Comparison of ENCODE assay signal across 8 mouse cellular contexts in the genomic region with DNA sequence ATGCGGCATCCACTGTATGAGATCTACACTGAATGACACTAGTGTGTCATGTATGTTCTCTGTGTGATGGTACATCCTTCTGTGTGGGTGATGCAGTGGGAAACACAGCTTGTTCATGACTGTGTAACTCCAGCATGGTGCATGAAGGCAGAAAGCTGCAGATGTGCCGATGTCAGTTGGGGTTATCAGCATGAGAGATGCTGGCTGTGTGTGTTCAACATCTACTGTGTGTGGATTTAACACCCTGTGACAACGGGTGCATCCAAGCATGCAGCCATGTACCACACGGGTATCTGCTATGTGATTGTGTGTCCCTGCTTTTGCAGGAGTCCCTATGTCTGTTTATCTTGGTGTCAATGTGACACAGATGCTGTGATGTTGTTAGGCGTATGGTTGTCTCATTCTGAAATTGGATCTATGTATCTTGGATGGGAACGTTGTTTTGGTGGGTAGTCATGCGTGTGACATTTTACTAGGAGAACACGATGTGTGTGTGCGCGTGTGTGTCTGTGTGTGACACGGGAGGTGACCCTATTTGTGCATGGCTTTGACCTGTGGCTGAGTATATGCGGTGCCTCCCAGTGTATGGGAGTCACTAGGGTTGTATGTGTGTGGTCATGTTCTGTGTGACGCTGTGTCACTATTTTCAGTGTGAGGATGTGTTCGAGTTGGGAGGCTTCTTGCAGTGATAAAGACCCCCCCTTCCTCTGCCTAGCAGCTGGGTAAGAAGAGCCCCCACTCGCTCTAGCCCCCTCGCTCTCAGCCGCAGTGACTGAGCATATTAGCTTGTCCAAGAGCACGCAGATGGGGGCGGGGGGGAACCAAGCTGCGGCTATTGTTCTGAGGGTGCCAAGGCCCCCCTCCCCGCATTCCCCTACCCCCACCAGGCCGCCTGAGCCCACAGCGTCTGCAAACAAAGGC. TPM values are rescaled to one million over a fixed set of nuclear protein-coding genes. Genes with fewer than 3 reads are reported as not detected.
A peak's percentile ranks its signal among the peaks of the same experiment; 100 is the strongest.
DNase-seq lines count a peak whose midpoint lies in the region; ATAC-seq lines count a peak whose summit lies in the region.

No protein-coding gene starts in this region.

- peak overlapping the region; percentile 74 for H3K4me2 ChIP-seq in heart, embryonic 14.5 days (ENCODE audit: low read length)
- H3K4me2 ChIP-seq in hindbrain, embryonic 12.5 days (replicated peaks), result peak overlapping the region; percentile 65
- H3K4me2 ChIP-seq in midbrain, embryonic 12.5 days (replicated peaks), result peak overlapping the region; percentile 87

- no peak for ATAC-seq in heart, embryonic 14.5 days (ENCODE audit: insufficient number of reproducible peaks, insufficient read depth, low FRiP score, low read depth)
- ATAC-seq in hindbrain, embryonic 12.5 days (ENCODE audit: low FRiP score), result peak; percentile 53
- peak; percentile 35; the same call in 1 of the 2 replicates for ATAC-seq in midbrain, embryonic 12.5 days (ENCODE audit: low FRiP score, low read depth)

- H3K4me1 ChIP-seq in heart, embryonic 14.5 days (ENCODE audit: control insufficient read depth in 2 of 2, insufficient read depth in 2 of 2, low read length in 2 of 2), result peaks cover 4 to 10% of the 10 kb centered on the region in 2 experiments; a peak in 3 of 4 replicates
- peaks cover 31% of the 10 kb centered on the region for H3K4me1 ChIP-seq in hindbrain, embryonic 12.5 days
- peaks cover 38% of the 10 kb centered on the region for H3K4me1 ChIP-seq in midbrain, embryonic 12.5 days

- no peak overlapping the region for H3K27ac ChIP-seq in heart, embryonic 14.5 days (replicated peaks in 1 of 2; ENCODE audit: control insufficient read depth in 1 of 2, insufficient read depth in 1 of 2, low read depth in 2 of 2, low read length in 2 of 2)
- peak overlapping the region; percentile 96 for H3K27ac ChIP-seq in hindbrain, embryonic 12.5 days
- peak overlapping the region; percentile 90 for H3K27ac ChIP-seq in midbrain, embryonic 12.5 days (replicated peaks)

- peaks cover 76% of the 10 kb centered on the region for H3K27me3 ChIP-seq in heart, embryonic 14.5 days (ENCODE audit: control insufficient read depth, insufficient read depth, low read length)
- peaks cover 67% of the 10 kb centered on the region for H3K27me3 ChIP-seq in hindbrain, embryonic 12.5 days
- H3K27me3 ChIP-seq in midbrain, embryonic 12.5 days, result peaks cover 59% of the 10 kb centered on the region

- H3K4me3 ChIP-seq in heart, embryonic 14.5 days (ENCODE audit: control insufficient read depth in 1 of 2, insufficient read depth in 1 of 2, low read depth in 1 of 2, low read length in 2 of 2), result peak overlapping the region in 1 of 2 experiments; percentile 46; a peak in 2 of 4 replicates
- peak overlapping the region; percentile 70 for H3K4me3 ChIP-seq in hindbrain, embryonic 12.5 days
- peak overlapping the region; percentile 74 for H3K4me3 ChIP-seq in midbrain, embryonic 12.5 days

- no peak overlapping the region; the same call in 1 of the 2 replicates for H3K9ac ChIP-seq in heart, embryonic 14.5 days (ENCODE audit: low read length)
- peak overlapping the region; percentile 89 for H3K9ac ChIP-seq in hindbrain, embryonic 12.5 days
- H3K9ac ChIP-seq in midbrain, embryonic 12.5 days (replicated peaks), result peak overlapping the region; percentile 83

- intact Hi-C loops in heart, postnatal 25 days (cut with DNase I), result no loop called here
- intact Hi-C loops in gastrocnemius, postnatal 36 days (cut with DNase I), result no loop called here

- no peaks in the 10 kb centered on the region for H3K36me3 ChIP-seq in heart, embryonic 14.5 days (ENCODE audit: control insufficient read depth, insufficient read depth, low read length)
- peaks cover 8% of the 10 kb centered on the region; the same call in 1 of the 2 replicates for H3K36me3 ChIP-seq in hindbrain, embryonic 12.5 days
- no peaks in the 10 kb centered on the region for H3K36me3 ChIP-seq in midbrain, embryonic 12.5 days

- DNase-seq in heart, postnatal 25 days (ENCODE audit: low spot score), result no peak
- DNase-seq in cerebellum, adult 9-10 months, result peak; percentile 68
- DNase-seq in yolk sac, embryonic 10.5 days (ENCODE audit: low spot score), result no peak
- no peak for DNase-seq in thymus, postnatal 0 days (ENCODE audit: low spot score)
- no peak for DNase-seq in gastrocnemius, postnatal 36 days

- no peaks in the 10 kb centered on the region for H3K9me3 ChIP-seq in heart, embryonic 14.5 days (ENCODE audit: control insufficient read depth, low read length)
- H3K9me3 ChIP-seq in hindbrain, embryonic 12.5 days (replicated peaks), result no peaks in the 10 kb centered on the region
- no peaks in the 10 kb centered on the region for H3K9me3 ChIP-seq in midbrain, embryonic 12.5 days

- 26% methylated on average over 23 of the region's 23 CpGs for WGBS in heart, embryonic 14.5 days
- 16% methylated on average over 23 of the region's 23 CpGs for WGBS in hindbrain, embryonic 12.5 days
- WGBS in midbrain, embryonic 12.5 days, result 16% methylated on average over 23 of the region's 23 CpGs

RNA-seq across cellular contexts. Expression of gene Mast1, which starts 0.9 kb away (rescaled TPM):
- polyA plus RNA-seq in heart, embryonic 14.5 days (2014; fragmentation: Nextera tagmentation; extraction: Ambion mirVana), result 0.08 and 0.23 TPM in 2 replicates
- under 1 TPM; 0.08 to 0.14 TPM for total RNA-seq in heart, postnatal 25 days (2021)
- polyA plus RNA-seq in hindbrain, embryonic 12.5 days (2016; fragmentation: Nextera tagmentation; extraction: Ambion mirVana), result 36.8 and 37.9 TPM in 2 replicates
- 29.3 and 34.3 TPM in 2 replicates for polyA plus RNA-seq in midbrain, embryonic 12.5 days (2016; fragmentation: Nextera tagmentation; extraction: Ambion mirVana)
- polyA plus RNA-seq in thymus, postnatal 0 days (2015; fragmentation: Nextera tagmentation; extraction: Ambion mirVana), result 0.08 and 0.22 TPM in 2 replicates
- not detected for total RNA-seq in gastrocnemius, postnatal 36 days (2021)

RNA-seq across cellular contexts. Expression of gene Rtbdn, which starts 10.5 kb away (rescaled TPM):
- polyA plus RNA-seq in heart, embryonic 14.5 days (2014; fragmentation: Nextera tagmentation; extraction: Ambion mirVana), result 0.12 TPM in 1 of 2 replicates, not detected in the other
- total RNA-seq in heart, postnatal 25 days (2021), result not detected
- 1.5 and 1.6 TPM in 2 replicates for polyA plus RNA-seq in hindbrain, embryonic 12.5 days (2016; fragmentation: Nextera tagmentation; extraction: Ambion mirVana)
- 1.3 and 1.7 TPM in 2 replicates for polyA plus RNA-seq in midbrain, embryonic 12.5 days (2016; fragmentation: Nextera tagmentation; extraction: Ambion mirVana)
- polyA plus RNA-seq in thymus, postnatal 0 days (2015; fragmentation: Nextera tagmentation; extraction: Ambion mirVana), result 0.10 and 0.23 TPM in 2 replicates
- total RNA-seq in gastrocnemius, postnatal 36 days (2021), result not detected

RNA-seq across cellular contexts. Expression of gene Dnase2a, which starts 27.9 kb away (rescaled TPM):
- polyA plus RNA-seq in heart, embryonic 14.5 days (2014; fragmentation: Nextera tagmentation; extraction: Ambion mirVana), result 4.5 and 5.5 TPM in 2 replicates
- 1 to 10 TPM; 7.7 to 7.9 TPM for total RNA-seq in heart, postnatal 25 days (2021)
- polyA plus RNA-seq in hindbrain, embryonic 12.5 days (2016; fragmentation: Nextera tagmentation; extraction: Ambion mirVana), result 7.6 and 8.6 TPM in 2 replicates
- 8.9 and 9.4 TPM in 2 replicates for polyA plus RNA-seq in midbrain, embryonic 12.5 days (2016; fragmentation: Nextera tagmentation; extraction: Ambion mirVana)
- polyA plus RNA-seq in thymus, postnatal 0 days (2015; fragmentation: Nextera tagmentation; extraction: Ambion mirVana), result 12.8 and 12.9 TPM in 2 replicates
- 1 to 10 TPM; 3.7 to 5.1 TPM for total RNA-seq in gastrocnemius, postnatal 36 days (2021)

RNA-seq across cellular contexts. Expression of gene Gm49661, which starts 32.9 kb away (rescaled TPM):
- not detected in 2 replicates for polyA plus RNA-seq in heart, embryonic 14.5 days (2014; fragmentation: Nextera tagmentation; extraction: Ambion mirVana)
- total RNA-seq in heart, postnatal 25 days (2021), result not detected
- not detected in 2 replicates for polyA plus RNA-seq in hindbrain, embryonic 12.5 days (2016; fragmentation: Nextera tagmentation; extraction: Ambion mirVana)
- polyA plus RNA-seq in midbrain, embryonic 12.5 days (2016; fragmentation: Nextera tagmentation; extraction: Ambion mirVana), result not detected in 2 replicates
- not detected in 2 replicates for polyA plus RNA-seq in thymus, postnatal 0 days (2015; fragmentation: Nextera tagmentation; extraction: Ambion mirVana)
- not detected for total RNA-seq in gastrocnemius, postnatal 36 days (2021)

RNA-seq across cellular contexts. Expression of gene Prdx2, which starts 33.1 kb away (rescaled TPM):
- polyA plus RNA-seq in heart, embryonic 14.5 days (2014; fragmentation: Nextera tagmentation; extraction: Ambion mirVana), result 792 and 804 TPM in 2 replicates
- 100 to 1,000 TPM; 650 to 659 TPM for total RNA-seq in heart, postnatal 25 days (2021)
- polyA plus RNA-seq in hindbrain, embryonic 12.5 days (2016; fragmentation: Nextera tagmentation; extraction: Ambion mirVana), result 1,088 and 1,187 TPM in 2 replicates
- polyA plus RNA-seq in midbrain, embryonic 12.5 days (2016; fragmentation: Nextera tagmentation; extraction: Ambion mirVana), result 1,292 and 1,309 TPM in 2 replicates
- polyA plus RNA-seq in thymus, postnatal 0 days (2015; fragmentation: Nextera tagmentation; extraction: Ambion mirVana), result 450 and 476 TPM in 2 replicates
- 100 to 1,000 TPM; 180 to 196 TPM for total RNA-seq in gastrocnemius, postnatal 36 days (2021)

Comparison
In these comparisons a context has a peak if more than half of its experiments do, and no peak if none do; other contexts are left out.
1. H3K27ac ChIP-seq: peak in hindbrain, embryonic 12.5 days (single experiment) and midbrain, embryonic 12.5 days (single experiment); none in heart, embryonic 14.5 days (0 of 2).
2. RNA of gene Mast1, which starts 0.9 kb away (polyA plus RNA-seq): 36.8 to 37.9 TPM in hindbrain, embryonic 12.5 days and 29.3 to 34.3 TPM in midbrain, embryonic 12.5 days; 0.08 to 0.23 TPM in heart, embryonic 14.5 days and 0.08 to 0.22 TPM in thymus, postnatal 0 days; every median in the first group is over 10 times any median in the second.
3. Peak in every context shown above with its lines, with median percentiles within 50 percentile points of each other: H3K4me2 ChIP-seq.